ENCODE assay signal across 1 mouse cellular context in the genomic region with DNA sequence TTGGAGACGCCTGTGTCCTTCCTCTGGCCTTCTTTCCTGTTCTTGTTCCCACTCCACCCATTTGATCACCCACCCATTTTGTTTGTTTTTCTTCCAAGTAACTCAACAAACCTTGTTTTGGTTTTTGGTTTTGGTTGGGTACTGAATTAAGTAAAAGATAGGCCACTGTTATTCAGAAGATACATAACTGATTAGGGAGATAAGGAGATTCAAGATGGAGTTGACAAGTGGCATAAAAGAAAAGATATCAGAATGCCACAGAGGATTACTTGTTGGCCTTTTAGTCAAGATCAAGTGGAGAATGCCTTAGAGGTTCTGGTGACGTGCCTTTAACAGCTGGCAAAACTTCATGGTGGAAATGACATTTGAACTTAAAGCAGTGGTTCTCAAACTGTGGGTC.
TF ChIP-seq lines count a peak whose summit lies in the region.

No protein-coding gene starts in this region.

TF ChIP-seq in MEL, 35 proteins besides CTCF, POLR2A, EP300 and RAD21:
- TF ChIP-seq ZMIZ1 (IDR thresholded peaks at IDR 0.05; ENCODE audit: low read depth, low read length): no peak
- TF ChIP-seq GATA1 (IDR thresholded peaks at IDR 0.05; ENCODE audit: low read depth, low read length): peak; percentile 54; the same call in 1 of the 2 replicates
- no peak for TF ChIP-seq MAFK (IDR thresholded peaks at IDR 0.05; ENCODE audit: borderline replicate concordance, low read depth, low read length)
- no peak for TF ChIP-seq ETS1 (IDR thresholded peaks at IDR 0.05; ENCODE audit: low read depth, low read length)
